Mouse (Mus musculus): ENCODE data around the gene Gpr107.

Gpr107 gene

GRCm38 (mm10) chr2:31180081-31180551, 28.0 kb downstream of the Gpr107 start:
- in situ Hi-C loops (cut with MboI; ENCODE audit: low pct_unique_long_range_greater_than_20kb in 1 of 2, low sequenced_read_pairs in 2 of 2, unreplicated experiment in 1 of 2): no loop called here

DNA sequence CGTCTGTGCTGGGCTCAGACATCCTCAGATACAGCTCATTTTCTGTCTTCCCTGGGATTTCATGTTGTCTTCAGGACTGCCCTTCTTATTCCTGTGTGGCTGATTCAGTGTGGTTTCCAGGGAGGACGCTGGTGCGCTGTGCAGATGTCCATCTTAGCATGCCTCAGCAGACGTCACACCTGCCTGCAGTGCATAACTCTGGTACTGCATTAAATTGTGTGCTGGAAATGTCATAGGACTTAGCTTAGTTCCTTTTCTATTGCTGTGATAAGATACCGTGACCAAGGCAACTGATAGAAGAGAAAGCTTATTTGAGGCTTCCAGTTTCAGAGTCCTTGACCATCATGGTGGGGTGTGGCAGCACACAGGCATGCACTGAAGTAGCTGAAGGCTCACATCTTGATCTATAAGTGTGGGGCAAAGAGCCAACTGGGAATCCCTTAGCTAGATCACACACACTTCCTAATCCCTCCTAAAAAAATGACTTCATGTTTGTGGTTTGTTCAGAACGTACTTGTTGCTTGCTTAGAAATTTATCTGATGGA, 30.7 kb downstream of the Gpr107 start:
- in situ Hi-C loops (cut with MboI; ENCODE audit: low pct_unique_long_range_greater_than_20kb in 1 of 2, low sequenced_read_pairs in 2 of 2, unreplicated experiment in 1 of 2): no loop called here

DNA sequence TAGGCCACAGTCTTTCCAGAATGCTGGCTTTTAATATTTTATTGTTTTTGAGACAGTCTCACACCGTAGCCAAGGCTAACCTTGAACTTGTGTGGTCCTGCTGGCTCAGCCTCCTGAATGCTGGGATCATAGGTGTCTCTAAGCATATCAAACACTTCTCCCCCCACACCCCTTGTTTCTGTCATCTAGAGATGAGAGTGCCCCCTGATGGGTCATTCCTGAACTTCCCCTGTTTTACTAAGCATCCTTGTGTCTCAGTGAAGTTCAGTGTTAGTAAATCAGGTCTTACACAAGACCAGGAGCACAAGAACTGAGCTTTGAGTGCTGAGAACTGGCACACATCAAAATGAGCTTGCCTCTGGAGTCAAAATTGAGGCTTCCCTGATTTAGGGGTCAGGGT, 31.7 kb downstream of the Gpr107 start:
- in situ Hi-C loops (cut with MboI; ENCODE audit: low pct_unique_long_range_greater_than_20kb in 1 of 2, low sequenced_read_pairs in 2 of 2, unreplicated experiment in 1 of 2): no loop called here

GRCm38 (mm10) chr2:31188691-31189090, 36.6 kb downstream of the Gpr107 start:
- in situ Hi-C loops (cut with MboI; ENCODE audit: low pct_unique_long_range_greater_than_20kb in 1 of 2, low sequenced_read_pairs in 2 of 2, unreplicated experiment in 1 of 2): no loop called here

DNA sequence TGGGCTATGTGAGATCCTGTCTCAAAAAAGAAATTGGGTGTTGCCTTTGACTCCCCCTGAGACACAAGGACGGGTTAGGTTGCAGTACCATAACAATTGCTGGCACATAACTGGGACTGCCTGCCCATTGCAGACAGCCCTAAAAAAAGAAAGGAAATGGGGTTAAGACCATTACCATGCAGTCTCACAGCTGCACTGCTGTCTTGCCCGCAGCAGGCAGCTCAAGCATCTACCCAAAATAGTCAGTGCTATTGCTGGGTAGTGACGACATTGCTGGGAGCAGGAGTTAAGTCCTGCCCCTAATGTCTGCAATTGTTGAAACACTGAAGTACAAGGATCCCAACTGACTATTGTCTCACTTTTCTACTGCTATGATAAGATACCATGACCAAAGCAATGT, 37.5 kb downstream of the Gpr107 start:
- in situ Hi-C loops (cut with MboI; ENCODE audit: low pct_unique_long_range_greater_than_20kb in 1 of 2, low sequenced_read_pairs in 2 of 2, unreplicated experiment in 1 of 2): loop anchor here in 1 of 2 experiments (10.0 kb wide), 1 partner anchor 85 kb away; no protein-coding TSS in a partner anchor

GRCm38 (mm10) chr2:31191765-31192164, 39.6 kb downstream of the Gpr107 start:
- in situ Hi-C loops (cut with MboI; ENCODE audit: low pct_unique_long_range_greater_than_20kb in 1 of 2, low sequenced_read_pairs in 2 of 2, unreplicated experiment in 1 of 2): loop anchor here in 1 of 2 experiments (10.0 kb wide), 1 partner anchor 83 kb away; no protein-coding TSS in a partner anchor

DNA sequence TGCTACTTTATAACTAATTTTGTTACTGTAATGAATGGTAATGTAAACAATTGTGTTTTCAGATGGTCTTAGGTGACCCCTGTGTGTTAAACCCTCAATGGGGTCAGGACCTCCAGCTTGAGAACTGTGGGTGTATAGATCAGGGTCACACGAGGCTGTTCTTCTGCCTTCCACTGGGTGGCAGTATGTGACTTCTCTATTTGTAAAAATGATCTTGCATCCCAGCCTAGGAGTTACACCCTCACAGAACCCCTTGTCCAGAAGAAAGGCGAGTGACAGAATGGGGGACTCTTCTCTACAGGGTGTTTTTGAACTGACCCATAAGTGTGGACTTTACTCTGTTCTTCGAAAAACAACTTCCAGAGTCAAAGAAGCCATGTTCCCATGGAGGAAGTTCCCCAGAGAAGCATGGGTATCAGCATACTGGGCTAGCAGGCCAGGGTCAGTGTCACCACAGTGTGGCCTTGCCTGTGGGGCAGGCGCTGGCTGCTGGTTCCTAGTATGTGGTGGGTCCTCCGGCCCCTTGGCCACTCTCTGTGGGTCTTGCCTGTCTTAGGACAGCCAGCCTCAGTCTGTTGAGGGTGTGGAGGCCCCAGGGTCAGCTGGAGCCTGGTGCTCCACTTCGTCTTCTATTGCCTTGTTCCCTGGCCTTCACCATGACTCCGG, 42.4 kb downstream of the Gpr107 start:
- in situ Hi-C loops (cut with MboI; ENCODE audit: low pct_unique_long_range_greater_than_20kb in 1 of 2, low sequenced_read_pairs in 2 of 2, unreplicated experiment in 1 of 2): loop anchor here in 1 of 2 experiments (10.0 kb wide), 1 partner anchor 80 kb away; no protein-coding TSS in a partner anchor

- in situ Hi-C loops (cut with MboI; ENCODE audit: low pct_unique_long_range_greater_than_20kb in 1 of 2, low sequenced_read_pairs in 2 of 2, unreplicated experiment in 1 of 2): loop anchor here in 1 of 2 experiments (10.0 kb wide), 1 partner anchor 76 kb away; no protein-coding TSS in a partner anchor
Measured at GRCm38 (mm10) chr2:31198621-31199020, 46.5 kb downstream of the Gpr107 start.

DNA sequence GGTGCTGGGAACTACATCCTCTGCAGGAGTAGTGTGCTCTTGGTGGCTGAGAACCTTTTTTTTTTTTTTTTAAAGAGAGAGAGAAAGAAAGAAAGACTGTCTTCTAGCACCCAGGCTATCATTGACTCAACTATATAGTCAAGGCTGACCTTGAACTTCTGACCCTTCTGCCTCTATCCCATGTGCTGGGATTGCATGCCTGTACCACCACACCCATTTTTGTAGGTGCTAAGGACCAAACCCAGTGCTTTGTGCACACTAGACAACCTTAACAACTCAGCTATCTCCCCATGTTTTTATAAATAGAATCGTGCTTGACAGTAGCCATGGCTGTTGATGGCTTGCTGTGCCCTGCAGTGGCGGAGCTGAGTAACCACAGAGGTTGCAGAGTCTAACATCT, 47.9 kb downstream of the Gpr107 start:
- in situ Hi-C loops (cut with MboI; ENCODE audit: low pct_unique_long_range_greater_than_20kb in 1 of 2, low sequenced_read_pairs in 2 of 2, unreplicated experiment in 1 of 2): no loop called here

DNA sequence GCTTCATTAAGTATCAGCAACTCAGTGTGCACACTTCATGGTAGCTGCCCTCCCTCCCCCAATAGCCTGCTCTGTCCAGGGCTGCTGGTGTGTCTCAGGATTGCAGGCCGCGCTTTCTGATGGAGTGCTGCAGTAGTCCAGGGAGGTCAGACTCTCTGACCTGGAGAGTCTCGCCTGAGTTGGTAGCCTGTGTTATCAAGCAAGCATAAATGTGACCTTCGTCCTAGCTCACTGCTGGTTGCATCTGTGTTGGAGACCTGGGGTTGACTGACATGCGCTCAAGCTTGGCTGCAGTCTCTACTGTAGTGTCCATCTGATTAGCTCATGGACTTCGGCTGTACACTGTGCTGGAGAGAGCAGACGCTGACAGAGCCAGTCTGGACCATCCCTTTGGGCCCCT, 49.7 kb downstream of the Gpr107 start:
- in situ Hi-C loops (cut with MboI; ENCODE audit: low pct_unique_long_range_greater_than_20kb in 1 of 2, low sequenced_read_pairs in 2 of 2, unreplicated experiment in 1 of 2): no loop called here

DNA sequence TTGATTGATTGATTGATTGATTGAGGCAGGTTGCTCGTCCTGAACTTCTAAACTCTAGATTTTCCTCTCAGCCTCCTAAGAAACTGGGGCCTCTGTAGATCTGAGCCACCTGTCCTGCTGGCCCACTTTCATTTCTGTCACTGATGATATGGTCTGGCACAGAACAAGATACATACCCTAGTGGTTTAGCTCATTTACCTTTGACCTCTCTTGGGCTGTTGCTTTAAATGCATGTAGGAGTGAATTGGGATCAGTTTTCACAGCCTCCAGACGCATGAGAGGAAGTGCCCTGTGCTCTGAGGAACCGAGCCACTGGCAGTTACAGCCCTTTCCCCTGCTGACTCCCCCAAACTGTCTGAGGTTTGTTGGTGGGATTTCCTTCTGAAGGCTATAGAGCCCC, 50.2 kb downstream of the Gpr107 start:
- in situ Hi-C loops (cut with MboI; ENCODE audit: low pct_unique_long_range_greater_than_20kb in 1 of 2, low sequenced_read_pairs in 2 of 2, unreplicated experiment in 1 of 2): no loop called here

DNA sequence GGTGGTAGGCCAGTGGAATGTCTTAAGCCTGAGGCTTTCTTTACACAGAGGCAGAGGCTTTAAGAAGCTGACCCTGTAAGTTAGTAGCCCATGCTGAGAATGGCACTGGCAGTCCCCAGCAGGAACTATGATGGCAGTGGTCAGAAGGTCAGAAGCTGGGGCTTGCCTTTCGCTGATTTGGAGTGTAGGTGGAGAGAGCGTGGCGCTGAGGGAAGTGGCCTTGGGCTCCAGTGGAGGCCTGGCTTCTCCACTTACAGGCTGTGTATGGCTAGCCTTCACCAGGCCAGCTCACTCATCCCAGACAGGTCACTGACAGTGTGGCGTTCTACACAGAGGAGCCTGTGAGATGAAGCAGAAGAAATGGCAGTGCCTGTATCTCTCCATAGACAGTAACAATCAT, 50.8 kb downstream of the Gpr107 start:
- in situ Hi-C loops (cut with MboI; ENCODE audit: low pct_unique_long_range_greater_than_20kb in 1 of 2, low sequenced_read_pairs in 2 of 2, unreplicated experiment in 1 of 2): no loop called here

- in situ Hi-C loops (cut with MboI; ENCODE audit: low pct_unique_long_range_greater_than_20kb in 1 of 2, low sequenced_read_pairs in 2 of 2, unreplicated experiment in 1 of 2): no loop called here
Measured at GRCm38 (mm10) chr2:31204677-31205076, 52.6 kb downstream of the Gpr107 start.

DNA sequence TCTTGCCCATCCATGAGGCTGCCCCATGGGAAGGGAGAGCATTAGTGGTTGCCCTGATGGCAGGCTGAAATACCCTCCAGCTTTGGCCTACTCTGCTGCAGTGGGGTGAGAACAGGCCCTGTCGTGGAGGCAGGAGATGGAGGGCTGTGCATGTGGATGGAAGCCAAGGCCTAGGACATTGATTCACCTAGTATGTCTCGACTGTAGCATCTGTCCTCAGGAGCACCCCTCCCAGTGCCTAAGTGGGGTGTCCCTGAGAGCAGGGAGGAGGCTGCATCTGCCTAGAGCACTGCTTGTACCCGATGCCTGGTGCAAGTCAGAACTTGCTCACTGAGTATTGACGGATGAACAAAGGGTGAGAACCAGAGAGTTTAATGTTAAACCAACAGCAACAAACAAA, 54.1 kb downstream of the Gpr107 start:
- in situ Hi-C loops (cut with MboI; ENCODE audit: low pct_unique_long_range_greater_than_20kb in 1 of 2, low sequenced_read_pairs in 2 of 2, unreplicated experiment in 1 of 2): no loop called here

DNA sequence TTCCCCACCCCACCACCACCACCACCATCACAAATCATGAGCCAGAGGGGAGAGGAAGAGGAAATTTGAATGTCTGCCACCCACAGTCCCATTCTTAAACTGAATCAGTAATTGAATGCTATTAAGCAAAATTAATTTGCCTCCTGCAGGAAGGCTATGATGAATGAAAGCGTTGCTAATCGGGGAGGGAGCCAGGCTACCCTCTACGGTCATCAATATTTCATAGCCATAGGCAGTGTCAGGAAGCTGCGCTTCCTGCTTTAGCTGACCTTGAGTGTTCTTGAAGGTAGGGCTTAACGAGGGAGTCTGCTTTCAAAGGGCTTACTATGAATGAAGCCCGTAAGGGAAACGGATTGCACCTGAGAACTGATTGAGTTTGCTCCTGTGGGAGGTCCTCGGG, 54.8 kb downstream of the Gpr107 start:
- in situ Hi-C loops (cut with MboI; ENCODE audit: low pct_unique_long_range_greater_than_20kb in 1 of 2, low sequenced_read_pairs in 2 of 2, unreplicated experiment in 1 of 2): no loop called here

- in situ Hi-C loops (cut with MboI; ENCODE audit: low pct_unique_long_range_greater_than_20kb in 1 of 2, low sequenced_read_pairs in 2 of 2, unreplicated experiment in 1 of 2): no loop called here
Measured at GRCm38 (mm10) chr2:31208544-31209142, 56.5 kb downstream of the Gpr107 start.

DNA sequence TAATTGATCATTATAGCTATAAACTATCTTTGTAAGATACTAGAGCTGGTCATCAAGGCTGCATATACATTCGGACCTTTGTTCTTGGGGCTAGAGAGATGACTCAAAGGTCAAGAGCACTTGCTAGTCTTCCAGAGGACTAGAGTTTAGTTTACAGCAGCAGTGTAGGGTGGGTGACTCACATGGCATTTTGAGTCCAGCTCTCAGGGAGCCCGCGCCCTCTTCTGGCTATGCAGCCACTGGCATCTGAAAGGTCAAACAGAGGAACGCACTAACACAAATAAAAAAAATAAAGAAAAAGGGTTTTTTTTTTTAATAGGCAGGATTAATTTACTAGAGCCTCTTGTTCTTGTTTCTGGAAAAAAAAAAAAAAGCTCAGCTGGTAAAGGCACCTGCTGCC, 57.4 kb downstream of the Gpr107 start:
- in situ Hi-C loops (cut with MboI; ENCODE audit: low pct_unique_long_range_greater_than_20kb in 1 of 2, low sequenced_read_pairs in 2 of 2, unreplicated experiment in 1 of 2): no loop called here

DNA sequence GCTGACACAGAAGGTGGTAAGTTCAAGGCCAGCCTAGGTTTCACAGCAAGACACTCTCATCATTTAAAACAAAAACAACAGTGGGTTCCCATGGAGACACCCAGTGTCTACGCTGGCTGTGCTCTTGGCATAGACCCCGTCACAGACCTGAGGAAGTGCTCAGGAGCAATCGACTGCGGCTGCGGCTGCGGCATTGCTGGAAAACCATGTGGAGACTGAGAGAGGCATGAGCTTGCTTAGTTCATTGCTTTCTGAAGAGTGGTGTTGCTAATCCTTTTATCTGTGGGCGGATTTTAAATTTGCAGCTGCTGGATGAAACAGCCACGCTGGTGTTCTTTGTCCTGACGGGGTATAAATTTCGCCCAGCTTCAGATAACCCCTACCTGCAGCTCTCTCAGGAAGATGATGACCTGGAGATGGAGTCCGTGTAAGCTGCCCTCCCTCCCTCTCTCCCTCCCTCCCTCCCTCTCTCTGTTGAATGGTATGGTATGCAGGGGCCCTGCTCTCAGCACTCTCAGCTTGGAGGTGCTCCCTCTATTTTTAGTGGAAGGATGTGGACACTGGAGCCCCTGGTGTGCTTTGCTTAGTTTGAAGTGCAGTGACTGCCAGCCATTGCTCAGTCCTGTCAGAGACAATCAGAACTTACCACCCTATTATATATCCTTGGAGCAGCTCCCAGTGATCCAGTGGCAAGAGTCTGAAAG, 58.2 kb downstream of the Gpr107 start:
- in situ Hi-C loops (cut with MboI; ENCODE audit: low pct_unique_long_range_greater_than_20kb in 1 of 2, low sequenced_read_pairs in 2 of 2, unreplicated experiment in 1 of 2): no loop called here

- in situ Hi-C loops (cut with MboI; ENCODE audit: low pct_unique_long_range_greater_than_20kb in 1 of 2, low sequenced_read_pairs in 2 of 2, unreplicated experiment in 1 of 2): no loop called here
Measured at GRCm38 (mm10) chr2:31211204-31211603, 59.1 kb downstream of the Gpr107 start.

Data from mouse embryonic stem cell (cell line).